Mouse (Mus musculus): ENCODE measurements around the gene Ubash3b.
A peak's percentile ranks its signal among the peaks of the same experiment; 100 is the strongest.

The Ubash3b gene

DNA sequence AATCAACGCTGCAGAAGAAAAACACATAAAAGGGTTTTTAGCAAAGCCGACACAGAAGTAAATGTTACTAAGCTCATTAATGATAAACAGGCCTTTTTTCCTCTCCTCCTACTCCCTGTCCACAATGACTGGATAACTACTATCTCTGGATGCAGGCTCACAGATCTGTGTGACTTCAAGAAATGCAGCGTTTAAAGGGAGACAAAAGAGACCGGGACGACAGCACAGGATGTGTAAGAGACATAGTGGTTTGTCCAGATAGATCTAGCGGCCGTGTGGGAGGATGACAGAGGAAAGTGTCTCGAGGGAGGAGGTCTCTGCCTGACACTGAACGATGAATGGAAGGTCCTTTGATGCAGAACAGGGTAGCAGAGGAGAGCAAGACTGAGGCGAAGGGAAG lies 5.4 kb upstream of the Ubash3b start:
- DNase-seq (ENCODE audit: low spot score) = no peak

DNA sequence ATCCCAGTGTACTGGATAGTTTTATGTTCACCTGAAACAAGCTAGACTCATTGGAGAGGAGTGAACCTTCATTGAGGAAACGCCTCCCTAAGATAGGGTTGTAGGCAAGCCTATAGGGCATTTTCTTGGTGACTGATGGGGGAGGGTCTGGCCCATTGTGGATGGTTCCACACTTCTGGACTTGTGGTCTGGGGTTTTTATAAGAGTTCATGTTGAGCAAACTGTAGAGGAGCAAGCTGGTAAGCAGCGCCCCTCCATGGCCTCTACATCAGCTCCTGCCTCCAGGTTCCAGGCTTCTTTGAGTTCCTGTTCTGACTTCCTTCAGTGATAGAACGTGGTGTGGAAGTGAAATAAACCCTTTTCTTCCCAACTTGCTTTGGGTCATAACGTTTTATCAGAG lies 866 bp upstream of the Ubash3b start:
- no peak for DNase-seq (ENCODE audit: low spot score)

DNA sequence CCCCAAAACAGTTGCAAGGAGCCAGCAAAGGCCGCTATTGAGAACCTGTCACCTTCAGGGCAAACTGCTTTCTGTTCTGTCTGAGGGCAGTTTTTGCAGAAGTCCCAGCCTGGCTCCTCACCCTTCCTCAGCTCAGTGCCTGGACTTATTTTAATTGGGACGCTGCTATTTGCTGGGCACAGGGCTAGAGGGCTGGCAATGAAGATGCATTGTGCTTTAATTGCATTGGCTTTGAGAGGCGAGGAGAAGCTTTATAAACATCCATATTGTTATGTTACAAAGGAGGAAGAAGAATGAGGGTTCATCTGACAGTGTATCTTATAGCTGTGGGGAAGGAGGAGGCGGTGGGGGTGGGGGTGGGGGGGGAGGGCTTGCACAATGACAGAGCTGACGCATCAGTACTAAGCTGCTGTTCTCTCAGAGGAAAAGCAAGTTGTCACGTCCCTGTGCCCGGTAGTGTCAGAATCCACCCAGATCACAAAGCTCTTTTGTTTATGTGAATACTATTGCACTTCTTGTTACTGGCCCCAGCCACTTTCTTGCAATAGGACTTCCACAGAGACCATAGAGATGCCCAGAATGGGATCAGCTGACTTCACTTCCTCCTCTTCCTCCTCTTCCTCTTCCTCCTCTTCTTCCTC lies 841 bp downstream of the Ubash3b start:
- no peak for DNase-seq (ENCODE audit: low spot score)

DNA sequence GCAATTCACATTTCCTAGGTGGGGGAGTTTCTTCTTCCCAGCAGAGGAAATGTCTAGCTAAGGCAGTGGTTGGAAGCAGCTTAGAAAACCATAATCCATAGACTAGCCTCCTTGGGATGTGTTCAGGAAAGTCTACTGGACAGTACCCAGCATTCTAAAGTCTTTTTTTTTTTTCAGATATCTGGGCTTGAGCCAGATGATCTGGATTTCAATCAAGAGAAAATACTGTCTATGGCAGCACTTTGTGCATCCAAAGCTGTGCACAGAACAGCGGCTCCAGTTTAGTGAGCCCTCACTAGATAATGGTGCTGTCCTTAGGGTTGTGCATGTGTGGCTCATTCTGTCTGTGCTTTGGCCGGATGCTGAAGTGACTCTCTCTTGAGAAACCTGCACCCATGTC lies 2.3 kb downstream of the Ubash3b start:
- DNase-seq (ENCODE audit: low spot score) = no peak

DNA sequence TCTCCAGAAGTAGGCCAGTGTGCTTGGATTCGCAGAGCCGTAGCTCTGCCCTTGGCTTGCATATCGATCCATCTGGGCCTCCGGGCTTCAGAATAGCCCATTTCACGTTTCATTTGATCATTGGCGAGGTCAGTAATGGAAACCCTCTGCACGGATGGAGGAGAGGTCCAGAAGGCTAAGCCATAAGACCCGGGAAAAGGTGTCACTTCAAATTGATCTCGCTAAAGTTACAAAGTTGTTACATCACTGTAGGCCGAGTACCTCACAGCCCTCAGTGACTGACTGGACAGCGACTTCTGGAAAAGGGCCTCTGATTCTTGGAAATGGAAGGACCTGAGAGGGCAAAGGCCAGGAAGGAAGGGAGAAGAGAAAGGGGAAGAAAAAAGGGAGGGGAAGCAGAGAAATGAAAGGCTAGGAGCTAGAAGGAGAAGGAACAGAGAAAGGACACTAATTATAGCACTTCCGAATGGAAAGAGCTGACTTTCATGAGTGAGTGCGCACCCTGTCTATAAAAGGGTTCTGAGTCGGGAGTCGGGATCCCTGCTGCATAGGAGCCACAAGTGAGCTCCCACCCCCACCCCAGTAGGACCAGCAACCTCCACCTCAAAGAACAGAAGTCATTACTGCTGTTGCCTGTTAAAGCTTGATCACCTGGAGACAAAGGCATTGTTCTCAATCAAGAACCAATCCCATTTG lies 3.5 kb downstream of the Ubash3b start:
- DNase-seq (ENCODE audit: low spot score) = no peak

DNA sequence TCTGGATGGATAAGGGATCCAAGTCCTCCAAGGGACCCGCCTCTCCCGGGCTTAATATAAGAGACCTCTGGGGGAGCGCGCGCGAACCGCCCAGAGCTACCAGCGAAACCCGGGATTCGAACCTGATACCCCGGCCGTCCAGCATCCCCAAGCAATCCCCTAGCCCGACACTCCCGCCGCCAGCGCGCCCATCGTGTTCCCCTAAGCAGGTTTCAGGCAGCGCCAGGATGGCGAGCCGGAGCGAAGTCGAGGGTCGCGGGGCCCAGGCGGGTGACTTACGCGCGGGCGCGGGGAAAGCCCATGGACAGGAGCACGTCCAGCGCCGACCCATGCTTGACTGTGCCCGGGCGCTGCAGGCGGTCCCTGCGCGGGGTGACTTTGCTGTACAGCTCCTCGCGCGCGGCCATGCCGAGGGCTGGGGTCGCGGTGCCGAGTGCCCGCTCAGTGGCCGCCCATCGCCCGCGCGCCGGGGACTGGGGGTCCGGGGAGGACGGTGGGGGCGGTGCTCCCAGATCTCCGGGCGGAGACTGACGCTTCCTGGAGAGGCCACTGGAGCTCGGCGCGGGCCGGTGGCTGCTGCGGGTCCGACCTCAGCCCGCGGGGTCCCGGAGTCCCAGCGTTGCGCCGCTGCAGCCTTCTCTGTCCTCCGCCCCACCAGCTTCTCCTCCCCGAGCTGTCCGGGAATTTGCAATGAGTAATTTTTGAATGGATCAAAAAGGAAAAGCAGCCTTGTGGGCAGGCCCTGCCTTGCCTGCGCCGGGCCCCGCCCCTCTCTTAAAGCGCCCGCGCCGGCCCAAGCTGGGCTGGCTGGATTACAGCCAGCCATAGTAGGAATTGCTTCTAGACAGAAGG lies 4.3 kb downstream of the Ubash3b start:
- peak; percentile 52 for DNase-seq (ENCODE audit: low spot score)

DNA sequence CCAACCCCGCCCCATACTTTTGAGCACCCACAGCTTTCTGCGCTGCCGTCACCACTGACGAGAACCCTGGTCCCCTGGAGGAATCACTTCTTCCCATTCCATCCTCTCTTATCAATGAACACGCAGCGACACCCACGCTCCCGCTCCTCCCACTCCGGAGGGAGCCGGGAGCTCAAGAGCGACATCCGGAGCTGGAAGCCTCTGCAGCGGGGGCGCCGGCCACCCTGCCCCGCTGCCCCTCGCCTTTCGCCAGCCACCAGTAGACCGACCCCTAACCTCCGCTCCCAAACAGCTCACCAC lies 4.8 kb downstream of the Ubash3b start:
- no peak for DNase-seq (ENCODE audit: low spot score)

DNA sequence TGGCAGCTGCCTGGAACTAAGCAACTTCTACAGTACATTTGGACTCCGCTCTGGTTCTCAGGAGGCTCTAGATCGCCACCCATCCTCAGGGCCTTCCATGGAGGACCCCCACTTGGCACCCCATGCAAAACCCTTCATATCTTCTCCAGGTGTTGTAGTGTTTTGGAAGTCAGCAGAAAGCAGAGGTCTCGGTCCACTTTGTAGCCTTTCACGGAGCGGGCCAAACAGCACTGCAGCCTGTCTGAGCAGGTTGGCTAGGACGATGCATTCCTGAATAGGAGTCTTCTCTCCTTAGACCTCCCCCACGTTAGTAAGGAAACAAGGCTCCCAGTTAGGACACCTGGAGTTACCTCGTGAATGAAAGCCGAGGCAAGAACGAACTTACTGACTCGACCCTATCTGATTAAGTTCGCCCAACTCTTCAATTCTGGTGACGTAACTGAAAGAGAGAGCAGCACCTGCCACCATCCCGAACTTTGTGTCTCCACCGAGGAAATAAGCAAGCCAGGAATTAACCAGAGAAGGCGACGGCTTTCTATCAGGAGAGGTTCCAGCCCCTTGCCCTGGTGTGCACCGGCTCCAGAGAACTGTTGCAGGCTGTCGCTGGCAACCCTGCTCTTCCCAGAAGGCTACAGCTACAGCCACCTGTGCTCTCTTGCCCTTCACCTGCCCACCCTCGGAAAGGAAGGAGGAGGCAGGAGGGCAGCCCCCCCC lies 5.3 kb downstream of the Ubash3b start:
- DNase-seq (ENCODE audit: low spot score) = no peak

DNA sequence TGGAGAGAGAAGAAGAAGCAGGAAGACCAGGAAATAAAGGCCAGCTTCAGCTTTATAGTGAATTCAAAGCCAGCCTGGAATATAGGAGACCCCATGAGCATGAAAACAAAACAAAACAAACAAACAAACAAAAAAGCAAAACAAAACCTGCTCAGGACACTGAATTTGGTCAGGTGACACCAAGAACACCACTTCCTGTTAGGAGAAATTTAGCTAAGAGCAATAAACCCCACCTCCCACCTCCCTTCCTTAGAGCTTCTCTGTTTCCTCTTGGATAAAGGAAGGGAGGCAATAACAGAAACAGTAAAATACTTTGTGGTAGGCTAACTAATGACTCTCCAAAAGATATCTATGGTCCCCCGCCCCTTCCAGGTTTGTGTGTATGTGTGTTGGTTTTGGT lies 7.5 kb downstream of the Ubash3b start:
- DNase-seq (ENCODE audit: low spot score) = no peak

DNA sequence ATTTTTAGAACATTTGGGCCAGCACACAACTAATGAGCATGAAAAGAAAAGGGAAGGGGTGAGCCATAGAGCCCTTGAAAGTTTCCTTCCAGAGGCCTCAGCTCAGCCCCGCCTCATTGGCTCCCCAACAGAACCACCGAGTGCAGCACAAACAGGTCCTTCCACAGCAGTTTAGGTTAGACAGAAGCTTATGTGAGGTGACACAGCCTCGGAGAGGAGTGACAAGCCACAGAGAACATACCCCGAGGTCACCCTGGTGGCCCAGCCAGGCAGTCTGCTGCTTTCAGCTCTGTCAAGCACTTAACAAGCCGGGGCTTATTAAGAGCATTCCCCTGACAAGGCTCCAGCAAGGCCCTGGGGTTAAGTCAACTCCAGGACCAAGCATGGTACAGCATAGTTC lies 8.4 kb downstream of the Ubash3b start:
- no peak for DNase-seq (ENCODE audit: low spot score)

DNA sequence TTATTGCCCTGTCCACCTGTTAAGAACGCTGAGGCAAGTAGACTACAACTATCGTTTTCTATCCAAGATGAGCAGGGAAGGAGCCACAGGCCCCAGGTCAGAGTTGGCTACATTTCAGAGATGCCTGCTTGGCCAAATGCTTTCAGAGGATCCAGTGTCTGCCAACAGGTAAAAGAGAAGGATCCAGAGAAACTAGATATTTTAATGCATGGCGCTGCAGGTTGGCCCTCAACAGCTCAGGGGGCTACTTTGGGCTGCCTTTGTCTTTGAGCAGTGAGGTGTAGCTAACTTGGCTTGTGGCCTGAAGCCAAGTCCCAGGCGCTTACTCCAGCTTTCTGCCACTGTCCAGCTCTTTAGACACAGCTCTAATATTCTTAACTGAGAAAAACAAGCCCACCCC lies 10.0 kb downstream of the Ubash3b start:
- DNase-seq (ENCODE audit: low spot score) = no peak

DNA sequence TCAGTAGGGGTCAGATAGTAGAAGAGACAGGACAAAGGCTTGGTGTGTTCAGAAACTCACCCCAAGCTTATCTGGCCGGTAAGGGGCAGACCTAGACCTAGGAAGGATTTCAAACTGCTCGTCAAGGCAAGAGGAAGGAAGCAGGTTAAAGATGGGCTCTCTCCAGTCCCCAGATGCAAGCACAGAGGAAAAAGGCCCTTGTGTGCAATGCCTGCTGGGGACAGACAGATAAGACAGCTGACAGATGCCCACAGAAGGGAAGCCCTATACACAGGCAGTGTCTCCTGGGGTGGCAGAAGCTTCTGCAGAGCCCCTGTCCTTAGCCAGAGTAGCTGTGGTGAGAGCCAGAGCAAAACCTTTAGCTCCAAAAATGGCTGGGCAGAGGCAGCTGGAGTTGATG lies 11.6 kb downstream of the Ubash3b start:
- no peak for DNase-seq (ENCODE audit: low spot score)

DNA sequence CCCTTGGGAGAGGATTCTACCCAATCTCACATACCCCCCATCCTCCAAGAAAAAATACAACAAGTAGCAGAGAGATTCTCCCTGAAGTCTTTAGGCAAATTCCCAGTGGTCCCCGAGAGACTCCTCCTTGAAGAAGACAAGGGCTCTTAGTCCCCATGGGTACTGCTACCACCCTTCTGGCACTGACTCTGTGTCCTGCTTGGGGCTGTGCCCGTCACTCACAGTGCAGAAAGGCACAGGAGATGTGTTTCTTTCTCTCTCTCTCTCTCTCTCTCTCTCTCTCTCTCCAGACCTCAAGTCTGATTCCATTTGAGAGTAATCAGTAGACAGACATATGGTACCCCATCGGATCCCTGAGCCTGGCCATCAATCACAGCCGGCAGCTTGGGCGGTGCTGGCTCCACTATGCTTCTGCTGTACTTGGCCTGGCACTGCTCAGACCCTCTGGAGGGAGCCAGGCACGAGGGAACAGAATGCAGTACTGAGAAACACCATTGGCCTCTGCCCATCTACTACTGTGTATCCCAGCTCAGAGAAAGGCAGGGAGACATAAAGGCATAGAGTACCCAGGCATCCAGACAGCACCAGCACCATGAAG lies 12.3 kb downstream of the Ubash3b start:
- DNase-seq (ENCODE audit: low spot score) = no peak

DNA sequence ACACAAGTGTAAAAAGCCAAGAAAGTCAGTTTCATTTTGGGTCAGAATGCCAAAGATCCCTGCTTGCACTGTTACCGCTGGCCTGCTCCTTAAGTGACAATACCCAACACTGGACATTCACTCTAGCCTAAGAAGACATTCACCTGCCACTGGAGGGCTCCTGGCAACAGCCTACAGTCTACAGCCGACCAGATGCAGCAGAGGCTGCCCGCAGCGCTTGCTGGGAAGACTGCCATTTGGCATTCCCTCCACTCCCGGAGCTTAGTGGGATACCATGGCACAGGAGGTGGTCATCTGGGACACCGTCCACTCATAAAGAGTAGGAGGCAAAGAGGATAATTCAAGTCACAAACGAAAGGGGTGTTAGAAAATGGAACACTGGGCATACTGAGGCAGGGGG lies 12.9 kb downstream of the Ubash3b start:
- DNase-seq (ENCODE audit: low spot score) = no peak

DNA sequence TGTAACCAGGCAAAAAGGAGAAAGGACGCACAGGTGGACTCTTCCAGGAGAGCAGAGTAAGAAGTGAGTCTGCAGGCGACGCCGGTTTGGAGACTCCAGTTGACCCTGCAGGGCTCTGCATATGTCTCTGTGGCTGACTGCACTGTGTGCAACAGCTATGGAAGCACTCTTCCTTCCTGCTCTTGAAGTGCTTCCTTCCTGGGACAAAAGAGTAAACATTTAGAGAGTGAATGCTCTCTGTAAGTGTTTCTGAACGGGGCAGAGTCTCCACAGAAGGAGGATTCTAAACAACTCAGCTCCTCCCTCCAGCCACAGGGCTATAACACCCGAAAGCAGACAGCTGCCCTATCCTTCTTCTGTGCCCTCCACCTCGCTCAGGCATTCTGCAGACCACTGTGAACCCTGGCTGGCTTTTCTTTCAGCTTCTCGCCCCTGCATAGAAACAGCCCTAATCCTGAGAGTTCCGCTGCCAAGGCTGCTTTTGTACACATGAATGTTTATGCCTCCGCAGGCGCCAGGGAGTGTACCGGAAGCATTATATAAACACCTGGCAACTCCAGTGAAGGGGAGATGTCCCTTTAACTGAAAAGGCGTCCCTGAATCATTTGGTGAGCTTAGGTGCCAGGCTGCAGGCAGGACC lies 14.2 kb downstream of the Ubash3b start:
- DNase-seq (ENCODE audit: low spot score) = no peak

DNA sequence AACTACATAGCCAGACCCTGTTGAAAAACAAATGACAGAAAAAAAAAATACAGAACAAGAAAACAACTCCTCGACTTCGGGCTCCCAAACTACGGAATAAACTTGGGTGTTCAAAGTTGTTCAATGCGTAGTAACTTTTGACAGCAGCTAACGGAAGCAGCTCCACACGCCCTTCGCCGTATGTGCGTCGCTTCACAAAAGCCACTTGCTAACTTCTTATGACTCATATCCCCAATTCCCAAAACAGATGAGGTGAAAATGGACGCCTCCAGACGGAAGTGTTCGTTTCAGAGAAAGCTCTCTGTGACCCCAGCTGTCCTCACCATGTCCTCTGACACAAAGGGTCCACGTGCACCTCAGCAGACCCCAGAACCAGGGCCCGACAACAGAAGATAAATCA lies 17.7 kb downstream of the Ubash3b start:
- DNase-seq (ENCODE audit: low spot score) = no peak

DNA sequence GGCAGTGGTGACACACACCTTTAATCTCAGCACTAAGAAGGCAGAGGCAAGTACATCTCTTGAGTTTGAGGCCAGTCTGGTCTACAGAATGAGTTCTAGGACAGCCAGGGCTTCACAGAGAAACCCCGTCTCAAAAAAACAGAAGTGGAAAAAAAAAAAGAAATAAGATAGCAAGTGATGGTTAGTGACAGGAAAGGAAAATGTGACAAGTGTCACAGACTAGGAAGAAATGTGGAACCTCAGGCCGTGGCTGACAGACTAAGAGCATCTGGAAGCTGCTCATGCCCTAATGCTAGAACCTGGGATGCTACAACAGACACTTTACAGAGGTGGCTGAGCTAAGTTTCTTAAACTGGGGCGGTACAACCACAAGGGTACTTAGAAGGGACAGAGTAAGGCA lies 18.4 kb downstream of the Ubash3b start:
- no peak for DNase-seq (ENCODE audit: low spot score)

DNA sequence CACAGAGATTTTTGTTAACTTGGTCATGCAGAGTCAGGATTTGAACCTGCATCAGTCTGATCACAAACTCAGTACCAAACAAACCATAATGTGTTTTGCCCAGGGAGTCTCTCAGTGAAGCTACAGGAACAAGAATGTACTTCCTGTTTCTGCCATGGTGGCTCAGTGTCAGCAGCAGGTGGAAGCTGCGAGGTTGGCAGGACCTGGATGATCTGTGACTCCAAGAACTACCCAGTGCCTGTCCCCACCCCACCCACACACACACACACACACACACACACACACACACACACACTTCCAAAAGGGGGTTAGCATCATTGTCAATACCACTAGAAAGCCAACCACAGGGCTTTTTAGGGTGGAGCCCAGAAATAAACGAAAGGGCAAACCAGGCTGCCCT lies 20.5 kb downstream of the Ubash3b start:
- no peak for DNase-seq (ENCODE audit: low spot score)

DNA sequence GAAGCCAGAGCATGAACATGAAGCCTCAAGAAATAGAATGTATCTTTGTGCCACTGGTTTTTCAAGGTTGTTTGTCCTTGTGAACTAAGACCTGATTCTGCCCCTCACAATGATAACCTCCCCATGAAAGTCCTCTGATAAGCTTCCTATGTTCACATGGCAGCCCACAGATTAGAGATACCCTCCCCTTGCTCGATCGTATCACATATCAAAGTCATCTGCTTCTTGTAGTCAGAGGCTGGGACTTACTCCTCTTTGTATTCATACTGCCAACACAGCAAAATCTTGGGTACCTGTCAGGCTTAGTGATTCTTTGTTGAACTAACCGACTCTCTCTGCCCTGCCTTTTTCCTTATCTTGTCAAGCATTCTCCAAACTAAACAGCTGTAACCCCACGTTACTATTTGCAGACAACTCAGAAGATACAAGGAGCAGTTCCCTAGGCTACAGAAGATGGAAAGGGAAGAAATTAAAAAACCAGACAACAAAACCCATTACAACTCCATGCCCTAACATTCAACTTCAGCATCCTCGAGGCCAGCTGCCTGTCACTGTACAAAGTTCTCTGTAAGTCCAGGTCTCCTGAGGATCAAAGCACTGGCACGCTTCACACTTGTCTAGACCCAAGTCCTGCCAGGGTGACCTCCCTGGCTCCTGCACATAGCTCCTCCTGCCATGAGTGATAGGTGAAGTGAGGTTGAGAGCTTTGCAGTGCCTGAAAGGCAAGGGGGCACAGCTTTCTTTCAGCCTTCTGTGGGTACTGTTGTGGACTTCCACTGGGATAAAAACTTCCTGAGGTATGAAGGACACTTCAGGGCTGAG lies 22.3 kb downstream of the Ubash3b start:
- DNase-seq (ENCODE audit: low spot score) = no peak

DNA sequence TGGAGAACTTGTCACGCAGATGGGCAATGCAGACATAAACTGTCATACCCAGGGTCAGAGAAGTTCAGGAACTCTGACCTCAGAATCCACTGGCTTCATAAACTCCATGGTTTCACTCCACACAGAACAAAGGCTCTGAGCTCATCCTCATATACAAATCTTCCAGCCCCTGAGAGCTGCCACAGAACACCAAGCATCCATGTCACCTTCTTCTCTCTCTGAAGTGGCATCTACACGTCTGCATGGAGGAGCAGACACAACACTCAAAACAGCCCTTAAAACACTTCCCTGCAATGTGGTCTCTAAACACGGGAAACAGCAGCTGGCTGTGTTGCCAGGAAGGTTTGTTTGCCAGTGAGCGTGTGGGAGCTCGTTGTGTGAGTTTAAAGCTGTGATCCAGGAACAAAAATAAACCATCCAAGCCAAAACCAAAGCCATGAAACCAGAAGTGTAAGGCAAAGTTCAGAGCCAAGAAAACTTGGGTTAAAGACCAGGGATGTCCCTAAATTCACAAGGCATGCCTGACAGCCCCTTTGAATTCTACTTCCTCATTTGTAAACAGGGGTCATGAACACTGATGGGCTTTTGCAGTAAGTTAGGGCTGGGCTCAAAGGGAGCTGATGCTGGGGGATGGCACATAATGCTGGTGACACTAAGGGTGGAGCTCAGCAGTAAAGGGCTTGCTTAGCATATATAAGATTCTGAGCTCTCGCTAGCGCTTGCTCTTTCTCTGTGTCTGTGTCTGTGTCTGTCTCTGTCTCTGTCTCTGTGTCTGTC lies 24.6 kb downstream of the Ubash3b start:
- DNase-seq (ENCODE audit: low spot score) = no peak
